Mouse (Mus musculus): ENCODE data around the gene Vmn1r3.
"Not testable (repeated sequence)": the region's sequence is repeated elsewhere in the genome, so short reads cannot be mapped to it uniquely, and the experiment has no call there.

DNA sequence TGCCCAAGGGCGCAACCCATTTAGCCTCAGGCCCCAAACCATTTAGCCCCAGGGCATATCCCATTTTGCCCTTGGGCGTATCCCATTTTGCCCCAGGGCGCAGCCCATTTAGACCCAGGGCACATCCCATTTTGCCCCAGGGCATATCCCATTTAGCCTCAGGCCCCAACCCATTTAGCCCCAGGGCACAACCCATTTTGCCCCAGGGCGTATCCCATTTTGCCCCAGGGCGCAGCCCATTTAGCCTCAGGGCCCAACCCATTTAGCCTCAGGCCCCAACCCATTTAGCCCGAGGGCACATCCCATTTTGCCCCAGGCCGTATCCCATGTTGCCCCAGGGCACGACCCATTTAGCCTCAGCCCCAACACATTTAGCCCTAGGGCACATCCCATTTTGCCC lies 9.4 kb downstream of the Vmn1r3 start:
- not testable (repeated sequence) for TF ChIP-seq CTCF (IDR thresholded peaks at IDR 0.05; ENCODE audit: insufficient read depth, low read length); POLR2A (IDR thresholded peaks at IDR 0.05; ENCODE audit: borderline replicate concordance, extremely low read depth, low read depth, low read length)

Data from lung, adult 2 months (tissue).